1 mouse cellular context compared by ENCODE assay signal in the genomic region with DNA sequence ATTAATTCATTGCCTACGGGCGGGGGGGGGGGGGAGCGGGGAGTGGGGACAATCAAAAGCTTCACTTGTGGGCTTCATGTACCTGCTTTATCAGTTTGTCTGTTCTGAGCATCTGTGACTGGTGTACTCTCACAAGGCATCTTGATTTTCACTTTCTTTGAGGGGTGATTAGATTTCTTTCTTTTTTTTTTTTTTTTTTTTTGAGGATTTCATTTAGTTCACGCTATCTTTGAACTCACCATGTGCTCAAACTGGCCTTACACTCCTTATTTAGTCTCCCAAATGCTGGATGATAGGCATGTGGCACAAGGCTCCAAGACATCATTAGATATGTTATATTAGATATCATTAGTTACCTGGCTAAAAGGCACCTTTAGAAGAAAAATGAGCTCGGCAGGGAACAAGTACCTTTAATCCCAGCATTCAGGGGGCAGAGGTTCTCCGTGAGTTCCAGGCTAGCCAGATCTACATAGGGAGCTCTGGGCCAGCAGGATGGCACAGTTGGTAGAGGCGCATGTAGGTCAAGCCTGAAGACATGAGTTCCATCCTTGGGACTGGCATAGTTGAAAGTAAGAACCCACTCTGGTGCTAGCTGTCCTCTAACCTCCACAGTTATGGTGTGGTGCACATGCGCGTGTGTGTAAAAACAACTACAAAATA.
A peak's percentile ranks its signal among the peaks of the same experiment; 100 is the strongest.
TF ChIP-seq lines count a peak whose summit lies in the region.

No protein-coding gene starts in this region.

TF ChIP-seq in MEL, 35 proteins besides CTCF, POLR2A, EP300 and RAD21:
- no peak for TF ChIP-seq ZC3H11A (IDR thresholded peaks at IDR 0.05; ENCODE audit: low read depth, low read length)
- no peak for TF ChIP-seq POLR2AphosphoS5 (IDR thresholded peaks at IDR 0.05; ENCODE audit: borderline replicate concordance, low read depth, low read length)
- TF ChIP-seq KAT2A (conservative IDR thresholded peaks at IDR 0.05; ENCODE audit: low read depth, low read length) = no peak
- TF ChIP-seq RCOR1 (IDR thresholded peaks at IDR 0.05; ENCODE audit: low read depth, low read length) = no peak
- TF ChIP-seq USF2 (IDR thresholded peaks at IDR 0.05; ENCODE audit: borderline replicate concordance in 1 of 2, insufficient read depth in 1 of 2, low read depth in 1 of 2, low read length in 2 of 2) = no peak
- TF ChIP-seq MYB (IDR thresholded peaks at IDR 0.05; ENCODE audit: low read depth, low read length) = no peak
- peak; percentile 43; the same call in 1 of the 2 replicates for TF ChIP-seq MYC (IDR thresholded peaks at IDR 0.05; ENCODE audit: low read depth, low read length)
- TF ChIP-seq ZNF384 (IDR thresholded peaks at IDR 0.05; ENCODE audit: low read depth, low read length) = peak; percentile 68
